Mouse (Mus musculus) megakaryocyte-erythroid progenitor cell, adult 5 weeks (primary cell): Measurements from ENCODE around the gene Gm1140. TPM values are rescaled to one million over a fixed set of nuclear protein-coding genes. Genes with fewer than 3 reads are reported as not detected.

Source experiments
- polyA plus RNA-seq: library from polyadenylated mRNA; stranded (reverse); fragments of >175 nt; gene quantifications from 2 replicates; pipeline ENCODE4 v1.2.3, GENCODE M21; 2012

The Gm1140 gene
- not detected in 2 replicates for polyA plus RNA-seq

GRCm38 (mm10) chrX:67693462-67693861 is at the start of gene Gm1140:
Gene Gm1140 (minus strand): TSS chrX:67693562.

GRCm38 (mm10) chrX:67695398-67695797 is 2.0 kb upstream of the Gm1140 start, which contains the start of gene Gm14692:
Gene Gm14692 (plus strand): TSS chrX:67695698.

Other genes with a start within 250 kb of the Gm1140 start
- gene Gm14692, start 2.1 kb upstream of the Gm1140 start, polyA plus RNA-seq, result not detected in 2 replicates
- not detected in 2 replicates for gene 4933436I01Rik, start 227.9 kb upstream of the Gm1140 start, polyA plus RNA-seq